Mouse (Mus musculus): ENCODE measurements around the gene Myd88. TPM values are rescaled to one million over a fixed set of nuclear protein-coding genes. Genes with fewer than 3 reads are reported as not detected.

Myd88 gene
- polyA plus RNA-seq, 1 experiment = 16.0 TPM

- TF ChIP-seq TCF3 (IDR thresholded peaks at IDR 0.05; ENCODE audit: insufficient read length, low read depth) = no peak
- TF ChIP-seq MAX (IDR thresholded peaks at IDR 0.05; ENCODE audit: low read depth) = no peak
- no peak for TF ChIP-seq POLR2AphosphoS2 (IDR thresholded peaks at IDR 0.05; ENCODE audit: insufficient read length, low read depth)
- no peak for TF ChIP-seq USF1 (IDR thresholded peaks at IDR 0.05; ENCODE audit: low read depth)
- no peak for TF ChIP-seq POLR2A (IDR thresholded peaks at IDR 0.05; ENCODE audit: insufficient read length, low read depth)
- no peak for TF ChIP-seq SRF (IDR thresholded peaks at IDR 0.05; ENCODE audit: control insufficient read depth, insufficient read length, low read depth)
- no peak for TF ChIP-seq E2F4 (IDR thresholded peaks at IDR 0.05; ENCODE audit: insufficient read depth)
- no peak for TF ChIP-seq MYOG (IDR thresholded peaks at IDR 0.05; ENCODE audit: control insufficient read depth in 1 of 3, insufficient read depth in 1 of 3, insufficient read length in 2 of 3, low read depth in 2 of 3)
- no peak for TF ChIP-seq CEBPB (IDR thresholded peaks at IDR 0.05; ENCODE audit: insufficient read depth, poor library complexity, severe bottlenecking)
- TF ChIP-seq TCF12 (IDR thresholded peaks at IDR 0.05; ENCODE audit: insufficient read depth, poor library complexity, severe bottlenecking) = no peak
- no peak for TF ChIP-seq REST (IDR thresholded peaks at IDR 0.05; ENCODE audit: insufficient read depth, insufficient read length)
- TF ChIP-seq MYOD1 (IDR thresholded peaks at IDR 0.05; ENCODE audit: control insufficient read depth in 1 of 3, insufficient read length in 2 of 3, low read depth in 2 of 3) = no peak
- H3K36me3 ChIP-seq (ENCODE audit: control insufficient read depth, insufficient read depth) = no peaks in the 10 kb centered on the region
- no peaks in the 10 kb centered on the region for H3K79me2 ChIP-seq (ENCODE audit: control insufficient read depth, insufficient read depth)
- H3ac ChIP-seq (ENCODE audit: control insufficient read depth, insufficient read length) = no peak overlapping the region
- no peaks in the 10 kb centered on the region for H3K27me3 ChIP-seq (ENCODE audit: control insufficient read depth, insufficient read depth, insufficient read length)
- no peak overlapping the region for H3K4me2 ChIP-seq (ENCODE audit: low read depth)
- no peak overlapping the region for H3K4me3 ChIP-seq
Observed at GRCm38 (mm10) chr9:119368367-119368766, 27.2 kb upstream of the Myd88 start.

GRCm38 (mm10) chr9:119365284-119365683, 24.1 kb upstream of the Myd88 start, which contains the start of gene Slc22a14:
Gene Slc22a14 (minus strand): TSS chr9:119365553.
- no peak for TF ChIP-seq CEBPB (IDR thresholded peaks at IDR 0.05; ENCODE audit: insufficient read depth, poor library complexity, severe bottlenecking)
- no peak for TF ChIP-seq USF1 (IDR thresholded peaks at IDR 0.05; ENCODE audit: low read depth)
- TF ChIP-seq REST (IDR thresholded peaks at IDR 0.05; ENCODE audit: insufficient read depth, insufficient read length) = no peak
- no peak for TF ChIP-seq E2F4 (IDR thresholded peaks at IDR 0.05; ENCODE audit: insufficient read depth)
- no peak for TF ChIP-seq MAX (IDR thresholded peaks at IDR 0.05; ENCODE audit: low read depth)
- Histone ChIP-seq H3ac (ENCODE audit: control insufficient read depth, insufficient read length) (no peak within 1 kb of the TSS), H3K4me3 (no peak within 1 kb of the TSS), H3K36me3 (ENCODE audit: control insufficient read depth, insufficient read depth) (no peaks in the 10 kb centered on the region), H3K4me2 (ENCODE audit: low read depth) (no peak within 1 kb of the TSS), H3K79me2 (ENCODE audit: control insufficient read depth, insufficient read depth) (no peaks in the 10 kb centered on the region), H3K27me3 (ENCODE audit: control insufficient read depth, insufficient read depth, insufficient read length) (no peaks in the 10 kb centered on the region)

- Histone ChIP-seq H3K36me3 (ENCODE audit: control insufficient read depth, insufficient read depth) (no peaks in the 10 kb centered on the region), H3ac (ENCODE audit: control insufficient read depth, insufficient read length) (no peak overlapping the region), H3K4me3 (no peak overlapping the region), H3K79me2 (ENCODE audit: control insufficient read depth, insufficient read depth) (no peaks in the 10 kb centered on the region), H3K27me3 (ENCODE audit: control insufficient read depth, insufficient read depth, insufficient read length) (no peaks in the 10 kb centered on the region), H3K4me2 (ENCODE audit: low read depth) (no peak overlapping the region)
- no peak for TF ChIP-seq SRF (IDR thresholded peaks at IDR 0.05; ENCODE audit: control insufficient read depth, insufficient read length, low read depth)
- TF ChIP-seq TCF3 (IDR thresholded peaks at IDR 0.05; ENCODE audit: insufficient read length, low read depth) = no peak
- TF ChIP-seq MAX (IDR thresholded peaks at IDR 0.05; ENCODE audit: low read depth) = no peak
- TF ChIP-seq POLR2AphosphoS2 (IDR thresholded peaks at IDR 0.05; ENCODE audit: insufficient read length, low read depth) = no peak
Observed at GRCm38 (mm10) chr9:119363229-119363628, 22.0 kb upstream of the Myd88 start.

GRCm38 (mm10) chr9:119361416-119361815, 20.2 kb upstream of the Myd88 start:
- no peaks in the 10 kb centered on the region for H3K36me3 ChIP-seq (ENCODE audit: control insufficient read depth, insufficient read depth)
- no peak overlapping the region for H3K4me3 ChIP-seq
- H3K4me2 ChIP-seq (ENCODE audit: low read depth) = no peak overlapping the region
- H3K27me3 ChIP-seq (ENCODE audit: control insufficient read depth, insufficient read depth, insufficient read length) = no peaks in the 10 kb centered on the region
- no peak overlapping the region for H3ac ChIP-seq (ENCODE audit: control insufficient read depth, insufficient read length)
- H3K79me2 ChIP-seq (ENCODE audit: control insufficient read depth, insufficient read depth) = no peaks in the 10 kb centered on the region
- TF ChIP-seq POLR2AphosphoS2 (IDR thresholded peaks at IDR 0.05; ENCODE audit: insufficient read length, low read depth) = no peak
- TF ChIP-seq MYOD1 (IDR thresholded peaks at IDR 0.05; ENCODE audit: control insufficient read depth in 1 of 3, insufficient read length in 2 of 3, low read depth in 2 of 3) = no peak
- TF ChIP-seq TCF3 (IDR thresholded peaks at IDR 0.05; ENCODE audit: insufficient read length, low read depth) = no peak
- no peak for TF ChIP-seq USF1 (IDR thresholded peaks at IDR 0.05; ENCODE audit: low read depth)
- no peak for TF ChIP-seq REST (IDR thresholded peaks at IDR 0.05; ENCODE audit: insufficient read depth, insufficient read length)
- no peak for TF ChIP-seq POLR2A (IDR thresholded peaks at IDR 0.05; ENCODE audit: insufficient read length, low read depth)
- no peak for TF ChIP-seq MAX (IDR thresholded peaks at IDR 0.05; ENCODE audit: low read depth)
- no peak for TF ChIP-seq MYOG (IDR thresholded peaks at IDR 0.05; ENCODE audit: control insufficient read depth in 1 of 3, insufficient read depth in 1 of 3, insufficient read length in 2 of 3, low read depth in 2 of 3)
- TF ChIP-seq E2F4 (IDR thresholded peaks at IDR 0.05; ENCODE audit: insufficient read depth) = no peak
- no peak for TF ChIP-seq CEBPB (IDR thresholded peaks at IDR 0.05; ENCODE audit: insufficient read depth, poor library complexity, severe bottlenecking)
- no peak for TF ChIP-seq TCF12 (IDR thresholded peaks at IDR 0.05; ENCODE audit: insufficient read depth, poor library complexity, severe bottlenecking)

DNA sequence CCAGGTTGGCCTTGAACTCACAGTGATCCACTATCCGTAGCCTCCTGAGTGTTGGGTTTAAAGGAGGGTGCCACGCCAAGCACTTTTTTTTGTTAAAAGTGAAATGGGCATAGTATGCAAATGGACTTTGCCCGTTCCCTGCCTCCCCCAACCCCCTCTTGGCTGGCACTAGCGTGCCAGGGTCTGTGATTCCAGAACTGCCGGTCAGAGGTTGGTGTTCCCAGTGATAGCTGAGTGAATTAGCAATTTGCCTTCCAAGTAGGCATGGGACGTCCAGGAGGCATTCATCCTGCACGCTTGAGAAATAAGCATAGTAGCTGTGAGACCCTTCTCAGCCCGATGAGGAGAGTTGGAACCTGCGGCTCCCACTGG, 16.8 kb upstream of the Myd88 start:
- no peaks in the 10 kb centered on the region for H3K27me3 ChIP-seq (ENCODE audit: control insufficient read depth, insufficient read depth, insufficient read length)
- TF ChIP-seq CEBPB (IDR thresholded peaks at IDR 0.05; ENCODE audit: insufficient read depth, poor library complexity, severe bottlenecking) = no peak
- no peak for TF ChIP-seq TCF3 (IDR thresholded peaks at IDR 0.05; ENCODE audit: insufficient read length, low read depth)
- TF ChIP-seq MYOD1 (IDR thresholded peaks at IDR 0.05; ENCODE audit: control insufficient read depth in 1 of 3, insufficient read length in 2 of 3, low read depth in 2 of 3) = no peak
- no peak for TF ChIP-seq SRF (IDR thresholded peaks at IDR 0.05; ENCODE audit: control insufficient read depth, insufficient read length, low read depth)
- TF ChIP-seq POLR2A (IDR thresholded peaks at IDR 0.05; ENCODE audit: insufficient read length, low read depth) = no peak
- no peak for TF ChIP-seq REST (IDR thresholded peaks at IDR 0.05; ENCODE audit: insufficient read depth, insufficient read length)
- no peak for TF ChIP-seq POLR2AphosphoS2 (IDR thresholded peaks at IDR 0.05; ENCODE audit: insufficient read length, low read depth)
- TF ChIP-seq MYOG (IDR thresholded peaks at IDR 0.05; ENCODE audit: control insufficient read depth in 1 of 3, insufficient read depth in 1 of 3, insufficient read length in 2 of 3, low read depth in 2 of 3) = no peak
- TF ChIP-seq USF1 (IDR thresholded peaks at IDR 0.05; ENCODE audit: low read depth) = no peak
- no peak for TF ChIP-seq TCF12 (IDR thresholded peaks at IDR 0.05; ENCODE audit: insufficient read depth, poor library complexity, severe bottlenecking)
- TF ChIP-seq E2F4 (IDR thresholded peaks at IDR 0.05; ENCODE audit: insufficient read depth) = no peak
- no peak for TF ChIP-seq MAX (IDR thresholded peaks at IDR 0.05; ENCODE audit: low read depth)
- peak overlapping the region; percentile 42 for H3K4me2 ChIP-seq (ENCODE audit: low read depth)
- H3K36me3 ChIP-seq (ENCODE audit: control insufficient read depth, insufficient read depth) = no peaks in the 10 kb centered on the region
- H3ac ChIP-seq (ENCODE audit: control insufficient read depth, insufficient read length) = peak overlapping the region; percentile 48
- no peaks in the 10 kb centered on the region for H3K79me2 ChIP-seq (ENCODE audit: control insufficient read depth, insufficient read depth)
- peak overlapping the region; percentile 9 for H3K4me3 ChIP-seq
